Mouse (Mus musculus): ENCODE measurements around the gene Ncoa7.
"Not testable (repeated sequence)": the region's sequence is repeated elsewhere in the genome, so short reads cannot be mapped to it uniquely, and the experiment has no call there.

The Ncoa7 gene

DNA sequence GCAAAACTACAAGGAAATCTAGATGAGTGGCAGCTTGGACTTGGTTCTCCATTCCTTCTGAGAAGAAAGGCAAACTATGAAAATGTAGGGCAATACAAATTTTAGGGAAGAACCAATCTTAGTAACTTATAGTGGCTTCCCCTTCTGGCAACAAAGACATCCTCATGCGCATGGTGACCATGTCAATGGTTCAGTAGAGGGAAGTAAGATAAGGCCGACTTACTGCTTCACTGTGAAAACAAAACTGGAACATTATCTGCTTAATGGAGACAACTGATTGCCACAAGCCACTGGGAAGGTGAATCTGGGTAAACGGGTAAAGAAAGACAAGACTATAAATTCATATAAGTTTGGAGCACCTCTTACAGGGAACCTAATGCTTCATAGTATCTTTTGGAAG lies 128.3 kb downstream of the Ncoa7 start:
- DNase-seq (ENCODE audit: low read depth, low spot score): no peak

DNA sequence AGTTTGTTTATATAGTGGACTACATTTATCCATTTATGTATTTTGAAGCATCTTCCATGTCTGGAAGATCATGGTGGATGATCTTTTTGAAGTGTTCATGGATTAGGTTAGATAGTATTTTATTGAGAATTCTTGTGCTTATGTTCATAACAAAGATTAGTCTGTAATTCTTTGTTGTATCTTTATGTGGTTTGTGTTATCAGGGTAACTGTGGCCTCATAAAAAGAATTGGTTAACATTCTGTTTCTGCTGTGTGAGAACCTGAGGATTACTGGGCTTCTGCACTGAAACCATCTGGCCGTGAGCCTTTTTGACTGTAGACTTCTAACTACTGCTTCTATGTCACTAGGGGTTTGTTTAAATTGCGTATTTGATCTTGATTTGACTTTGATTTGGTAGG lies 136.5 kb downstream of the Ncoa7 start:
- DNase-seq (ENCODE audit: low read depth, low spot score): no peak

DNA sequence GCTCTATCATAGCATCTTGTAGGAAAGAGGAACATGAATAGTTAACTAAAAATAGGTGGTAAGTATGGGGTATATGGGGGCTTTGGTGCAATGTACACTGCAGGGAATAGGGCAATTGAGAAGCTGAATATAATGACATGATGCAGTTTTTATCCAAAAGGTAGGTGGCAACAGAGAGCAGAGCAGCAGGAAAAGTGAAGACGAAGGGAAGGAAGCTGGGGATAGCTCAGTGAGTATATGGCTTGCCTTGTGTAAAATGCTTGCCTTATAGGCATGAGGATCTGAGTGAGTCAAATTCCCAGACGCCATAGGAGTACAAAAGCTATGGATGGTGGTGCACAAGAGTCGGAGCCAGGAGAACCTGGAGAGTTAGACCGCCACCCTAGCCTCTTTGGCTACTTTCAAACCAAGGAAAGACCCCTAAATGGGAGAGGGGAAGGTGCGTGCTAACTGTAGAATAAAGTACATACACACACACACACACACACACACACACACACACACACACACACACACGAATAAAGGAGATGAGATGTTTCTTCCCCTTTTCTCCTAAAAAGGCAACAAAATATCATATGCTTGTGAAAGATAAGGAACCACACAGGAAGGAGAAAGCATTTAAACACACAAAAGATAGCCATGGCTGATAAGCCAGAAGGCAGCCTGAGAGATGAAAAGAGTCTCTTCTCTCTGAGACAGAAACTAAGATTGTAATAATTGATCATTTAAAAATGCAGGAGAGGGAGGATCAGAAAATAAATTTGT lies 142.4 kb downstream of the Ncoa7 start:
- no peak for DNase-seq (ENCODE audit: low read depth, low spot score)

DNA sequence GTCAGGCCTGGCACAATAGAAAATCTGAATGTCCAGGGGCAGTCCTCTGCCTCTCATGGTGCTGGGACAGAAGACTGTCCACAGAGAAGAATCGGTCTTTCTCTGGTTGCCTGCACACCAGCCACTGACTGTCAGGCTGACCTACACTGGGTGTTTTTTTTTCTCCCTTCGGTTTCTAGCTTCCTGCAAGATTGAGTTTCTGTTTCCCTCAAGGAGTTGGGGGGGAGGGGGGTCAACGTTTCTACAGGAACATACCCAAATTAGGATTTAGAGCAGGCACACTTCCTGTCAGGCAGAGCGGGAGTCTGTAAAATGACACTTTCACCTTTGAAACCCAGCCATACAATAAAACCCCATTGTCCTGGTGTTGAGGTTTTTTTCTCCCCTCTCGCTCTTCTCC lies 147.5 kb downstream of the Ncoa7 start:
- DNase-seq (ENCODE audit: low read depth, low spot score): peak; percentile 68

DNA sequence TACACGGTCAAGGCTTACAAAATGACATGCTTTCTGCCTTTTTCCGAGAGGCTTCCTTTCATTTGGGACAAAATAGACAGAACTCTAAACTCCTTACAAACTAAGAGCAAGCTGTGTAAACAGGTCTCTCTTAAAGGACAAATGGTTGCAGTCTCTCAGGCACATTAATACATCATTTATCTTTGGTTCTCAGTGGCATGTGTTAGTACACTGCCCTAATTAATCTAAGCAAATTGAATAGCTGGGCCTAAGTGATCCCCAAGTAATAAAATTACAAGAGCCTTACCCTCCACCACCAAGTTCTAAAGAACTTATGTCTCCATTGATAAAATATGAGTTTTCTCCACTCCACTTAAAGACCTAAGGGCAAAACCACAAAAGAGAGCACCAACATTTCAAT lies 155.4 kb downstream of the Ncoa7 start:
- no peak for DNase-seq (ENCODE audit: low read depth, low spot score)

DNA sequence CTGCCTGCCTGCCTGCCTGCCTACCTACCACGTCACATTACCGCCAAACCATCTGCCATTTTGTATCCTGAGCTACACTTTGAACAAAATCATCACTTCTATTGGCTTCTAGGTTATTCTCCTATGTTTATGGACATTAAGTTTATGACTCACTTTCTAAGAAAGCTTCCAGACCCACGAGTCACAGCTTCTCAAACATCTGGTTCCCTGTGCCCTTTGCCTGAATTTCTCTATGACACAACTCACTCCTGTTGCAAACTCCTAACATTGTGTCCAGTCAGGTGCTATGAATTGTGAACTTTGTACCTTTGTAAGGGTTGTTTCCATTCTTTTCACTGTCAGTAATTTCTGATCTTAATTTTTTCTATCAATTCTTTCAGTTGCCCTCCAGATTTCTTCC lies 164.9 kb downstream of the Ncoa7 start:
- DNase-seq (ENCODE audit: low read depth, low spot score): no peak

DNA sequence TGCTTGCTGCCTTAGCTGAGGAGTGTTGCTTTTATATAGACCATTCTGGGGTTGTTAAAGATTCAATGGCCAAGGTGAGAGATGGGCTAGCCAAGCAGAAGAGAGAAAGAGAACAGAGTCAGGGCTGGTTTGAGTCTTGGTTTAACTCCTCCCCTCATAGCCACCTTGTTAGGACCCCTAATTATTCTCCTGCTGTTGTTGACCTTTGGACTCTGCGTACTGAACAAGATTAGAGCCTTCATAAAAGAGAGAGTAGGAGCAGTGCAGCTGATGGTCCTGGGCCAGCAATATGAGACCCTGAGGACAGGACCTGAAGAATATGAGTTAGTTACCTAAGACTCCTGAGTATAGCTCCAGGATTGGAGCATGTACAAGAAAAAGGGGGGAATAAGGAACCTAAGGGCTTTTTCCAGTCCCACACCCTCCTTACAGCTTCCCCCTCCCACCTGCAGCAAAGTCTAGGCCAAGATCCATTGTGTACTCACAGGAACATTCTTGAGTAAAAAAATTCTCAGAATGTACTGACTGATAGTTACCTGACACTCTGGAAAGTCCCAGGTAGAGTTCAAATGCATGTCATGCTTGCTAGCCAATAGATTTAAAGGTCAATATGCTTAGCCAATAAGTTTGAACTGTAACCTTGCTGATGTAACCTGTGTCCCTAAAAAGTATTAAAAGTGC lies 166.5 kb downstream of the Ncoa7 start:
- DNase-seq (ENCODE audit: low read depth, low spot score): not testable (repeated sequence)

DNA sequence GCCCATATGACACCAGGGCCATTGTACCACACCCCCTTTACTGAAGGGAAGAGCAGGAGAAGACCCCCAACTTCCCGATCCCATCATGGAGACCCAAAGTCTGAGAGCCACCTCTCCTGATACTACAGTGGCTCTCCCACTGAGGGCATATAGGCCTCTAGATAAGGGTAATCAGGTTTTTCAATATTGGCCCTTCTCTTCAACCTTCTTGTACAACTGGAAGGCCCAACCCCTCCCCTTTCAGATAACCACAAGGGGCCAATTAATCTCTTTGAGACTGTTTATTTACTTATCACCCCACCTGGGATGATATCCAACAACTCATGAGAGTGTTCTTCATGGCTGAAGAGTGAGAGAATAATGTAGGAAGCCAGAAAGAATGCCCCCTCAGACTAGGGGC lies 170.4 kb downstream of the Ncoa7 start:
- DNase-seq (ENCODE audit: low read depth, low spot score): no peak

DNA sequence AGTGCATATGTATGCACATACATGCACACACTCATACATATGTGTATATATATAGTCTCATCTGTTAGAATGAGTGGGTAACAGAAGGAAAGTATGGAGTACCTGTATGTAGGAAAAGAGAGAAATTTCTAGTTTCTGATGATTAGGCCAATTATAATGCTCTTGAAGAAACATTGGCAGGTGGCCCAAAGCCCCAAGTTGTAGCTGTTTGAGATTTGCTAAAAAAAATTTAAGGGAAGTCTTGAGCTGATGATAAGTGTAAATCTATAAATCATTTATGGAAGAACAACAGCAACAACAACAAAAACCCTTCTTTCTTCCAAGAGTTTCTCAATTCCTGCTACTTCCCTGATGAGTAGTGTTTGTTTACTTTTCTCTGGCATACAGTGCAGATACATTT lies 173.1 kb downstream of the Ncoa7 start:
- DNase-seq (ENCODE audit: low read depth, low spot score): no peak

DNA sequence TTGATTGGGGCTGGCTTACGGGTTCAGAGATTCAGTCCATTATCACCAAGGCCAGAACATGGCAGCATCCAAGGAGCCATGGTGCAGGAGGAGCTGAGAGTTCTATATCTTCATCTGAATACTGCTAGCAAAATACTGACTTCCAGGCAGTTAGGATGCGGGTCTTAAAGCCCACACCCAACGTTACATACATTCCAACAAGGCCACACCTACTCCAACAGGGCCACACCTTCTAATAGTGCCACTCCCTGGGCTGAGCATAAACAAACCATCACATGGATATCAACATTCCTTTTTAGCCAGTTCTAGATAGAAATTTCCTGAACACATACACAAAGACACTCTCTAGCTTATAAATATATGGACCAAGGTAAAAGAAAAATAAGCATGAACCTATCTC lies 173.6 kb downstream of the Ncoa7 start, which contains the start of gene Hint3:
Gene Hint3 (minus strand): TSS at position 120 of the 400 bp plus-strand sequence.
- DNase-seq (ENCODE audit: low read depth, low spot score): no peak

DNA sequence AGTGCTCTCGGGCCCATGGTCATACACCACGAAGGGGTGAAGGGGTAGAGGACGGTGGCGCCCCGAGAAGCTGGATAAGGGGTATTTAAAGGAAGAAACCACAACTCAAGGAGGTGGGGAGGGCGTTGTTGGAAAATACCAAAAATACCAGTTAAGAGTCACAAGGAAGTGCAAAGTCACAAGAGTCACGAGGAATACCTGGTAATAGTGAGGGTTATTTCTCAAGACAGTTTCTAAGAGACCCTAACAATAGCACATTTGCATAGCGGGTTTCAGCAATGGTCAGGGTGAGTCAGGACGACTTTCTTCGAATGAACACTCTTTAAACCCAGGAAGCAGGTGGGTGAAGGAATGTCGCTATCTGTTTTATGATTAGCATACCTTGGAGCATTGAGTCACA lies 174.7 kb downstream of the Ncoa7 start:
- DNase-seq (ENCODE audit: low read depth, low spot score): not testable (repeated sequence)

DNA sequence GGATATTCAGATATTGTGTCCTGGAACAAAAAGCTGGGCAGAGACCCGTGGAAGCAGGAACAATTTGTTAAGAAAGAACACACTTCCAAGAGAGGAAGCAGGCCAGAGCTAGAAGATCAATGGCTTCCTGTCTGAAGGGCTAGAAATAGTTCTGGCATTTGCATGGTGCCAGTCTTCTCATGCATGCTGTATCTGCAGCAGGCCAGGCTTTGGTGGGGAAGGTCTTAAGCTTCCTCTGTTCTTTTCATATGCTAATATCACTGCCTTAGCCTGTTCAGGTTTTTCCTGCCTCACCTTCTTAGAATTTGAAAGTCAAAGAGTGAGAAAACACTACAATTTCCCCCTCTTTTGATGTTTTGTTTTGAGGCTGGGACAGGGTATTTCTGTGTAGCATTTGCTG lies 175.6 kb downstream of the Ncoa7 start:
- DNase-seq (ENCODE audit: low read depth, low spot score): no peak

DNA sequence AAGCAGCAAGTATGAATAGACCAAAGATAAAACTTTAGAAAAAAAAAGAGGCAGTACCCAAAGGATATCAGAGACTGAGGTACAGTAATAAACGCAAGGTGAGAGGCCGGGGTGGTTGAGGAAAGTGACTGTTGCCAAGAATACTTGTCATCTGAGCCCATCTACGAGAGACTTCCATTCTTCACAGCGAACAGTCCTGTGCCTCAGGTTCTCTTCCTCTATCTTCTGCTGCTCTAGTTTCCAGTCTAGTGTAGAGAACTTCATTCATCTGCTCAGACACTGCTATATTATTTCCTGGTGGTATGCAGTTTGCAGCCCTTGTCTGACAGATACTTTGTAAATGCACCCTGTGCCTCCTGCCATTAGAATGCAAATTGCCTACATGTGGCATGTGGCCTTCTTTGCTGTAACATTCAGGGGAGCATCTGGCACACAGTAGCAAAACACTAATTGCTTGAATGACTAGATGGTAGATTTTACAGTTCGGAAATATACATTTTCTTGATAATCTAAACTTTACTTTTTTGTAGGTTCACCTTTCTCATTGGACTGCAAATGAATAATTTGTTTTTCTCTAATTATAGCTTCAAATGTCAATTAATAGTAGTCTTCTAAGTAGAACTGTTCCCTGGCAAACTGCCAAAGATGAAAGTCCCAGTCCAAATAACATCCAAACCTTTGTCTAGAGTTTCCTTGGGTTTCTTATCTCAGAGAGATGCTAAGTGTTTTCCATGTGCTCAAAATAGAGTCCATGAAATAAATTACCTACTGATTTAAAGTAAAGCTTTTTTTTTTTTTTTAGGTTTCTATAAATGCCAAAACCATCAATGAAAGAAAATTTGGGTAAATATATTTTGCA lies 178.7 kb downstream of the Ncoa7 start:
- no peak for DNase-seq (ENCODE audit: low read depth, low spot score)

DNA sequence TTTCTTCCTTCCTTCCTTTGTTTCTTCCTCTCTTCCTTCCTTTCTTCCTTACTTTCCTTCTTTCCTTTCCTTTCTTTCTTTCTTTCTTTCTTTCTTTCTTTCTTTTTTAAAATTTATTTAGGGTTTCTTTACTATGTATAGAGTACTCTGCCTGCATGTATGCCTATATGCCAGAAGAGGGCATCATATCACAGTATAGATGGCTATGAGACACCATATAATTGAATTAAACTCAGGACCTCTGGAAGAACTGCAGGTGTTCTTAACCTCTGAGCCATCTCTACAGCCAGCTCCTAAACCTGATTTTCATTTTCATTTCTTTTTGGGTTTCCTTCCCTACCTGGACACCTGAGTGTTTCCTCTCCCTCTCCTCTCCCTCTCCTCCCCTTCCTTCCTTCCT lies 180.2 kb downstream of the Ncoa7 start:
- DNase-seq (ENCODE audit: low read depth, low spot score): no peak

DNA sequence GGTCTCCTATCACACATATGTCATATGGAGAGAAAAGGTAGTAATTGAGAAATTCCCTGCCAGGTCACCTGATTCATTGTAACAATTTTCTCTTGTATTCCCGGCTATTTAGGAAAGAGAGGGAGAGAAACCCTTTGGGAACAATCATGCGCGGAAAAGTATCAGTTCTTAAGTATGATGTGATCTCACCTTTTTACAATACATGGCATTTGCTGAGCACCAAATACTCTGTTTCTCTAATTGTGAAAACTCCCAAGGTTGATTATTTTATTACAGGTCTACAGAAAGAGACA lies 184.3 kb downstream of the Ncoa7 start:
- no peak for DNase-seq (ENCODE audit: low read depth, low spot score)

DNA sequence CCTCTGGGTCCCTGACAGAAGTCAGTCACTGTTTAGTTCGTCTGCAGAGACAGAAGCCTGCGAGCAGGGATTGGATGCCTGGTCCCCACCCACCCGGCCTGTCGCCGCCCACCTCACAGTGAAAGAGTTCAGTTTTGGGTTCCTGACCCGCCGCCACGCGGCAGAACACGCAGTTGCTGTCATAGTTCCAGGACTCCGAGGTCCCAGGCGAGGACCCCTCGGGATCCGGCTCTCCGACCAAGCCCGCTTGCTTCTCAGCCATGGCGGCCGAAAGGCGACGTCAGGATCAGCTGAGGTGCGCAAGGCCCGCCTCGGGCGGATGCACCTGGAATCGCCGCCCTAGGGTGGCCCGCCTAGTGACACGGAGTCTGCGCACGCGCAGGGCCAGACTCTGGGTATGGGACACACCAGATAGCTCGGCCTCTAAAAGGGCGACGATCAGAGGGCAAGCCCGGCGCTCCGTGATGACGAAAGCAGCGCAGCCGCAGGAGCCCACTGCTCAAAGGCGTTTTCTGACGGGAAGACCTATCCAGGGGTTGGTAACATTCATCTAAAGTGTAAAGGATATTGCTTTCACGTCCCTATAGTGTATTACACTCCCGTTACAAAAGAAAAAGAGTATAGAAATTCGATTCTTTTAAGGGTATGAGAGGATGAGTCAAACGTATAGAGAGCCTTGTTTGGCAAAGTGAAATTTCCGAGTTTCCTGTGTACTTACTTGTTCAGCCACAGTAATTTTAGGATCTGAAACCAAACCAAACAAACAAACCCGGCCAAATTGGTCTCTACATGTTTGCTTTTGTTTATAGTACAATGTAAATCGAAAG lies 184.8 kb downstream of the Ncoa7 start:
- peak; percentile 97 for DNase-seq (ENCODE audit: low read depth, low spot score)

DNA sequence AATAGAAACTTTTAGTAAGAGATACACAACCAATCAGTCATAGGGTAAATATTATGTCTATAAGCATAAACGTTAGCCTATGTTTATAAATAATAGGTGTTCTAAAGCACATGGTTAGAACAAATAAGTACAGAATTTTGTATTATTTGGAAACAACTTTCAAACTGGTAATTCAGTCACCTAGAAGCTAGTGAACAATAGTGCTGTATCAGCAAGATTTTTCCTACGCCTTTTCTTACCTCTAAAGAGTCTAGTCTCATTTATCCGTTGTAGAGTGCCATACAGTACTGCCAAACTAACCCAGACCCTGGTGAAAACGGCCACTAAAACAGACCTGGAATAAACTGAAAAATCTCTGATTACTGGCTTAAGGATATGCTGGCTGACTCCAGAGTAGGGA lies 190.1 kb downstream of the Ncoa7 start:
- no peak for DNase-seq (ENCODE audit: low read depth, low spot score)

DNA sequence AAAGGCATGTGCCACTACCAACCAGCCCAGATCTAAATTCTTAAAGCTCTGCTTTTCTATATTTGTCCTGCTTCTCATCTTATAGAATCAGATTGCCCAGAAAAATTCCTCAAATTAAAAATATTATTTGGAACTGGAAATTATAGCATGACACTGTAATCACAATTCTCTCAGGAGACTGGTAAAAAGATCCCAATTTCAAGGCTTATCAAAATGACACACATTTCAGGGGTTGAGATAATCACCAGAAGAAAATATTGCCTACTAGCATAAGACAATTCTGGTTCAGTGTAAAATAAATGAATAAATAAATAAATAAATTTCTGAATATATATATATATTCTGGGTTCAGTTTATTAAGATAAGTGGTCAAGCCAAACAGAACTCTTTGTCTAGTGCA lies 193.5 kb downstream of the Ncoa7 start:
- DNase-seq (ENCODE audit: low read depth, low spot score): no peak

DNA sequence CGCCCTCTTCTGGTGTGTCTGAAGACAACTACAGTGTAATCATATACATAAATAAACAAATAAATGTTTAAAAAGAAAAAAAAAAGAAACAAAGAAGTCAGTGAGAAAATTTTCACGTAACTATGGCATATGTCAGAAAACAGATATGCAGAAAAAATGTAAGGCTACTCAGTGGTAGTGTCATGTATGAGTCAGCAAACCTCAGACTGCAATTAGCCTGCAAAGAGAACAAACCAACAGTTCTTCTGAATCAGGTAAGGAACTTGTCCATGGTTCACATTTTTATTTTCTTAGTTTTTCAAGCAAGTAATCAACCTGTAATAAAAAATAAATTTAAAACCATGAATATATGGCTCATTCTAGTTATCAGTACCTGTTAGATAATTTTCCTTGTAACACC lies 195.0 kb downstream of the Ncoa7 start:
- no peak for DNase-seq (ENCODE audit: low read depth, low spot score)

DNA sequence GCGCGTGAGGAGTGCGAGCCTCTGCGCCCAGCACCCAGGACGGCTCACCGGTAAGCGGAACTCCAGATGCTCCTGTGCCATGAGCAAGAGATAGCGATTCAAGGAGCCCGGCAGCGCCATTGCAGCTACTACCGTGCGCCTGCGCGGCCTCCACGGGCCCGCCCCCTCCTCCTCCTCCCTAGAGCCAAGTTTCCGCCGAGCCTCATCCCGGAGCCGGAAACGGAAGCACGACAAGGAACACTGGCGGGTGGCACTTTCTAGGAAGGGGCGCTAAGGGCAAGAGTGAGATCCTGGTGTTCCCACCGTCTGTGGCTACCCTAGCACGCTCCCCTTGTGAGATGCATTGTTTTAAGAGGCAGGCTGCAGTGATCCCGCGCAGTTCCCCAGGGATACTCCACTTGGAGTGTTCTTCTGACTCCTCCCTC lies 202.6 kb downstream of the Ncoa7 start, which contains the start of gene Trmt11:
Gene Trmt11 (minus strand): TSS at position 208 of the 425 bp plus-strand sequence.
- peak; percentile 83 for DNase-seq (ENCODE audit: low read depth, low spot score)

DNA sequence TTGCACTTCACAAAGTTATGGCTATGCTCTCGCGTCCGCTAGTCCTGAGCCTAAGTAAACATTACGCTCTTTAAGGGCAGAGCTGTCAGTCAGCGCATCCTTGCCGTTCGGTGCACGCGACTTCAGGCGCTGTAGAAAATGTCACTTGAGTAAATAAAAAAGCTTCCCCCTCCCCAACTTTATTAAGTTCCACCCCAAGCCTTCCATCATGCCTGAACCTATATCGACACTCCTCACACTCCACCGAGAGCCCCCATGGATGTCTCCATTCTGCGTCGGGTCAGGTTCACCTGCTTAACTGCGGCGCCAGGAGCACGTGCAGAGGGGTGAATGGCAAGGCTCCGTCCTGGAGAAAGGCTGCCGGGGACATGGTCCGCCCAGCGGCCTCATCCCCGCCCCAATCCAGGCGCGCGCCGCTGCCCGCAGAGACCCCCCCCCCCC lies 203.0 kb downstream of the Ncoa7 start:
- peak; percentile 26 for DNase-seq (ENCODE audit: low read depth, low spot score)
